Mouse (Mus musculus) retina, postnatal 7 days (tissue): ENCODE data around the gene Ppp1r15a.

Experiments
- DNase-seq: peaks from one replicate; pipeline ENCODE4 v3.0.0-alpha.2; 2012; ENCODE audit warnings: low read depth, low spot score

Gene Ppp1r15a

GRCm38 (mm10) chr7:45525809-45526473, at the start of gene Ppp1r15a, which contains the start of gene Plekha4:
Gene Ppp1r15a (minus strand): TSS chr7:45526268.
Gene Plekha4 (plus strand): TSS chr7:45526330.
- DNase-seq: peak; percentile 85

GRCm38 (mm10) chr7:45574472-45575379, 48.7 kb upstream of the Ppp1r15a start:
- DNase-seq: no peak

- DNase-seq: no peak
Observed at GRCm38 (mm10) chr7:45573954-45574353, 47.9 kb upstream of the Ppp1r15a start.

- DNase-seq: no peak
Observed at GRCm38 (mm10) chr7:45571966-45572365, 45.9 kb upstream of the Ppp1r15a start.

GRCm38 (mm10) chr7:45570103-45570741, 44.2 kb upstream of the Ppp1r15a start, which contains the start of gene Bcat2:
Gene Bcat2 (plus strand): TSS chr7:45570153.
- peak; percentile 65 for DNase-seq

GRCm38 (mm10) chr7:45568601-45569473, 42.8 kb upstream of the Ppp1r15a start:
- DNase-seq: no peak

GRCm38 (mm10) chr7:45567780-45568516, 41.9 kb upstream of the Ppp1r15a start:
- no peak for DNase-seq

- no peak for DNase-seq
Observed at GRCm38 (mm10) chr7:45567112-45567779, 41.2 kb upstream of the Ppp1r15a start.

- no peak for DNase-seq
Observed at GRCm38 (mm10) chr7:45565446-45565845, 39.4 kb upstream of the Ppp1r15a start.

- DNase-seq: no peak
Observed at GRCm38 (mm10) chr7:45564811-45565210, 38.7 kb upstream of the Ppp1r15a start.

- no peak for DNase-seq
Observed at GRCm38 (mm10) chr7:45561624-45562520, 35.8 kb upstream of the Ppp1r15a start.

- DNase-seq: peak; percentile 63
Observed at GRCm38 (mm10) chr7:45560843-45561623, 35.0 kb upstream of the Ppp1r15a start.

GRCm38 (mm10) chr7:45560241-45560640, 34.2 kb upstream of the Ppp1r15a start:
- no peak for DNase-seq

GRCm38 (mm10) chr7:45558907-45559306, 32.8 kb upstream of the Ppp1r15a start:
- no peak for DNase-seq

- DNase-seq: no peak
Observed at GRCm38 (mm10) chr7:45555787-45556186, 29.7 kb upstream of the Ppp1r15a start.

- no peak for DNase-seq
Observed at GRCm38 (mm10) chr7:45554744-45555143, 28.7 kb upstream of the Ppp1r15a start, which contains the start of gene Hsd17b14. Gene Hsd17b14 (plus strand): TSS chr7:45554893.

GRCm38 (mm10) chr7:45553990-45554389, 27.9 kb upstream of the Ppp1r15a start:
- DNase-seq: no peak

GRCm38 (mm10) chr7:45553519-45553918, 27.5 kb upstream of the Ppp1r15a start:
- DNase-seq: no peak
